Mouse (Mus musculus) heart, adult 2 months (tissue): ENCODE data around the gene Tbpl2. TPM values are rescaled to one million over a fixed set of nuclear protein-coding genes. Genes with fewer than 3 reads are reported as not detected.
A peak's percentile ranks its signal among the peaks of the same experiment; 100 is the strongest.

ENCODE experiments used
- DNase-seq, 2 experiments: peaks; one replicate each; pipeline ENCODE4 v3.0.0; 2021
- H3K27ac ChIP-seq: fragments of 200-600 bp; 2 replicates; pipeline ENCODE4 v1.8.1; 2022
- H3K27me3 ChIP-seq: fragments of 200-500 bp; 2 replicates; pipeline ENCODE4 v1.6.1; 2012; ENCODE audit warnings: mild to moderate bottlenecking, low read length, inconsistent platforms, mixed read lengths; ENCODE audit not compliant: control insufficient read depth, insufficient read depth
- H3K36me3 ChIP-seq: fragments of 200-500 bp; 2 replicates; pipeline ENCODE4 v1.6.1; 2012; ENCODE audit warnings: low read length, inconsistent platforms; ENCODE audit not compliant: control insufficient read depth, insufficient read depth
- H3K4me1 ChIP-seq: fragments of 200-500 bp; 2 replicates; pipeline ENCODE4 v1.6.1; 2011; ENCODE audit warnings: low read length; ENCODE audit not compliant: control insufficient read depth, insufficient read depth
- H3K4me3 ChIP-seq: fragments of 200-600 bp; 2 replicates; pipeline ENCODE4 v1.8.1; 2022
- H3K79me2 ChIP-seq: fragments of 200-500 bp; replicated peaks from 2 replicates; pipeline ENCODE4 v1.6.1; 2012; ENCODE audit warnings: mild to moderate bottlenecking, inconsistent platforms, low read length, moderate library complexity, mixed read lengths; ENCODE audit not compliant: control insufficient read depth, insufficient read depth
- H3K9ac ChIP-seq: fragments of 200-500 bp; 2 replicates; pipeline ENCODE4 v1.6.1; 2012; ENCODE audit warnings: low read depth, mild to moderate bottlenecking, control low read depth, inconsistent platforms, low read length, mixed read lengths
- CTCF ChIP-seq: fragments of 200-600 bp; IDR thresholded peaks from 2 replicates; pipeline ENCODE4 v1.8.1; 2022; ENCODE audit warnings: antibody characterized with exemption, mild to moderate bottlenecking, moderate library complexity
- EP300 ChIP-seq: fragments of 200-500 bp; IDR thresholded peaks from 2 replicates; pipeline ENCODE4 v1.6.1; 2011; ENCODE audit warnings: low read depth, low read length, control low read depth; ENCODE audit not compliant: insufficient read depth
- POLR2A ChIP-seq: fragments of 200-500 bp; IDR thresholded peaks from 2 replicates; pipeline ENCODE4 v1.6.1; 2011; ENCODE audit warnings: mild to moderate bottlenecking, low read depth, low read length, control low read depth; ENCODE audit not compliant: insufficient read depth
- WGBS: fragments of 180-500 bp; shearing (Covaris S2); methylation state at CpG from one replicate; pipeline ENCODE4 v1.1.7; 2018; 5-methylcytosine and 5-hydroxymethylcytosine counted together
- intact Hi-C: fragments of 180-260 bp; cut with DNase I; formaldehyde crosslinking; loops from one replicate; pipeline ENCODE4 v1.15.1; 2025
- polyA plus RNA-seq: library from polyadenylated mRNA; depleted of rRNA; stranded (reverse); fragments of >200 nt; gene quantifications from 2 replicates; pipeline ENCODE4 v1.2.3, GENCODE M21; 2012; rRNA removed
- total RNA-seq, 2 experiments: library from RNA; stranded (reverse); gene quantifications; 2 replicates each; pipeline ENCODE4 v1.2.3; 2021

Tbpl2 gene
- total and polyA plus RNA-seq, 3 experiments, result not detected

GRCm38 (mm10) chr2:24049344-24049990, 46.9 kb downstream of the Tbpl2 start, which contains the start of gene Hnmt:
Gene Hnmt, minus strand, starts transcription at chr2:24049394.
- Histone ChIP-seq H3K79me2 (no peaks in the 10 kb centered on the region), H3K36me3 (no peaks in the 10 kb centered on the region), H3K27ac (peak within 1 kb of the TSS; percentile 81), H3K4me3 (peak within 1 kb of the TSS; percentile 60), H3K9ac (peak within 1 kb of the TSS; percentile 69), H3K27me3 (no peaks in the 10 kb centered on the region), H3K4me1 (no peaks in the 10 kb centered on the region)
- intact Hi-C loops, result no loop called here
- no peak for DNase-seq
- TF ChIP-seq CTCF, result no peak
- TF ChIP-seq EP300, result no peak
- no peak for TF ChIP-seq POLR2A
- 37% methylated on average over 7 of the region's 7 CpGs for WGBS

GRCm38 (mm10) chr2:24048480-24049097, 47.8 kb downstream of the Tbpl2 start:
- peak; percentile 67 to 72 for DNase-seq
- intact Hi-C loops, result no loop called here
- Histone ChIP-seq H3K9ac (peak overlapping the region; percentile 69), H3K4me1 (no peaks in the 10 kb centered on the region), H3K27ac (peak overlapping the region; percentile 81), H3K27me3 (no peaks in the 10 kb centered on the region), H3K36me3 (no peaks in the 10 kb centered on the region), H3K79me2 (no peaks in the 10 kb centered on the region), H3K4me3 (peak overlapping the region; percentile 60)
- TF ChIP-seq CTCF (no peak), POLR2A (peak; percentile 79), EP300 (no peak)
- 15% methylated on average over 16 of the region's 16 CpGs for WGBS

- DNase-seq, result no peak
- Histone ChIP-seq H3K4me3 (peak overlapping the region; percentile 60), H3K79me2 (no peaks in the 10 kb centered on the region), H3K27ac (peak overlapping the region; percentile 81), H3K36me3 (no peaks in the 10 kb centered on the region), H3K4me1 (no peaks in the 10 kb centered on the region), H3K27me3 (no peaks in the 10 kb centered on the region), H3K9ac (peak overlapping the region; percentile 69)
- intact Hi-C loops, result no loop called here
- 63% methylated on average over 6 of the region's 6 CpGs for WGBS
- TF ChIP-seq POLR2A, result no peak
- no peak for TF ChIP-seq CTCF
- no peak for TF ChIP-seq EP300
These were observed 48.6 kb downstream of the Tbpl2 start for GRCm38 (mm10) chr2:24047551-24048479.

- no peaks in the 10 kb centered on the region for H3K27me3 ChIP-seq
- H3K27ac ChIP-seq, result no peak overlapping the region
- H3K36me3 ChIP-seq, result no peaks in the 10 kb centered on the region
- no peak overlapping the region for H3K4me3 ChIP-seq
- DNase-seq, result no peak
- H3K79me2 ChIP-seq, result no peaks in the 10 kb centered on the region
- intact Hi-C loops, result no loop called here
- H3K9ac ChIP-seq, result no peak overlapping the region
- no peak for TF ChIP-seq POLR2A
- TF ChIP-seq EP300, result no peak
- H3K4me1 ChIP-seq, result no peaks in the 10 kb centered on the region
- 73% methylated on average over 1 of the region's 1 CpGs for WGBS
These were observed 53.5 kb downstream of the Tbpl2 start for GRCm38 (mm10) chr2:24042901-24043300.

GRCm38 (mm10) chr2:24040531-24040930, 55.9 kb downstream of the Tbpl2 start:
- Histone ChIP-seq H3K4me3 (no peak overlapping the region), H3K79me2 (no peaks in the 10 kb centered on the region), H3K27me3 (no peaks in the 10 kb centered on the region), H3K4me1 (no peaks in the 10 kb centered on the region), H3K27ac (no peak overlapping the region), H3K36me3 (no peaks in the 10 kb centered on the region), H3K9ac (no peak overlapping the region)
- DNase-seq, result no peak
- intact Hi-C loops, result no loop called here
- 95% methylated on average over 1 of the region's 1 CpGs for WGBS
- TF ChIP-seq POLR2A (no peak), EP300 (no peak), CTCF (no peak)

Other genes starting within 250 kb of the Tbpl2 start
- gene Hnmt, start 47.2 kb downstream of the Tbpl2 start, total RNA-seq, result 10 to 100 TPM; 13.3 to 13.5 TPM
- gene Hnmt, start 47.2 kb downstream of the Tbpl2 start, polyA plus RNA-seq, result 1.9 and 4.1 TPM in 2 replicates
- gene Il1f8, start 56.6 kb upstream of the Tbpl2 start, total RNA-seq, result not detected
- not detected in 2 replicates for gene Il1f8, start 56.6 kb upstream of the Tbpl2 start, polyA plus RNA-seq
- under 1 TPM in 1 of 2 experiments, not detected in 1; 0.16 TPM for gene Il1f9, start 89.9 kb upstream of the Tbpl2 start, total RNA-seq
- 0.08 and 0.12 TPM in 2 replicates for gene Il1f9, start 89.9 kb upstream of the Tbpl2 start, polyA plus RNA-seq
- not detected for gene Il1f6, start 118.8 kb upstream of the Tbpl2 start, total RNA-seq
- gene Il1f6, start 118.8 kb upstream of the Tbpl2 start, polyA plus RNA-seq, result not detected in 2 replicates
- not detected for gene Il1f5, start 180.4 kb upstream of the Tbpl2 start, total RNA-seq
- gene Il1f5, start 180.4 kb upstream of the Tbpl2 start, polyA plus RNA-seq, result not detected in 2 replicates
- not detected for gene Il1f10, start 194.6 kb upstream of the Tbpl2 start, total RNA-seq
- gene Il1f10, start 194.6 kb upstream of the Tbpl2 start, polyA plus RNA-seq, result not detected in 2 replicates
- under 1 TPM; 0.09 to 0.37 TPM for gene Il1rn, start 240.3 kb upstream of the Tbpl2 start, total RNA-seq
- 0.12 and 0.23 TPM in 2 replicates for gene Il1rn, start 240.3 kb upstream of the Tbpl2 start, polyA plus RNA-seq